Mouse (Mus musculus) thymus, postnatal 0 days (tissue): ENCODE results near the gene Adam17. TPM values are rescaled to one million over a fixed set of nuclear protein-coding genes. Genes with fewer than 3 reads are reported as not detected.

Source experiments
- polyA plus RNA-seq: library from polyadenylated mRNA; unstranded; fragments of >200 nt; fragmentation: Nextera tagmentation; extraction: Ambion mirVana; gene quantifications from 2 replicates; pipeline ENCODE4 v1.2.1, GENCODE M21; 2015

The Adam17 gene
- polyA plus RNA-seq, 1 experiment from 2014 or later, result 34.1 TPM

Other genes starting within 250 kb of the Adam17 start
- gene Cpsf3, start 88.2 kb downstream of the Adam17 start, polyA plus RNA-seq, result 88.9 and 92.4 TPM in 2 replicates
- gene Itgb1bp1, start 87.3 kb downstream of the Adam17 start, polyA plus RNA-seq, result 98.1 and 104 TPM in 2 replicates
- 73.0 and 74.7 TPM in 2 replicates for gene Iah1, start 57.2 kb downstream of the Adam17 start, polyA plus RNA-seq
- 361 and 392 TPM in 2 replicates for gene Ywhaq, start 44.0 kb upstream of the Adam17 start, polyA plus RNA-seq